Mouse (Mus musculus): ENCODE measurements around the gene Ptk7. TPM values are rescaled to one million over a fixed set of nuclear protein-coding genes. Genes with fewer than 3 reads are reported as not detected.

Gene Ptk7
- total and polyA plus RNA-seq, 3 experiments, result 0.11 to 4.8 (median 0.29) TPM

- dilution Hi-C loops (cut with MboI; ENCODE audit: extremely low pct_ligation_motif_present, extremely low pct_unique_long_range_greater_than_20kb, low sequenced_read_pairs), result no loop called here
- Histone ChIP-seq H3K79me2 (replicated peaks; ENCODE audit: control insufficient read depth, extremely low read depth, insufficient read depth, poor library complexity, severe bottlenecking) (no peaks in the 10 kb centered on the region), H3K4me2 (ENCODE audit: insufficient read depth, low read depth, poor library complexity, severe bottlenecking) (no peak overlapping the region), H3K9me3 (replicated peaks; ENCODE audit: low read length) (no peaks in the 10 kb centered on the region), H3K4me1 (ENCODE audit: control insufficient read depth in 1 of 2, insufficient read depth in 2 of 2) (peaks cover 26 to 40% of the 10 kb centered on the region in 2 experiments), H3K27ac (ENCODE audit: insufficient read depth, low read depth) (no peak overlapping the region), H3K27me3 (replicated peaks) (no peaks in the 10 kb centered on the region), H3K9ac (ENCODE audit: insufficient read depth, low read depth) (no peak overlapping the region), H3K36me3 (replicated peaks in 1 of 2; ENCODE audit: control insufficient read depth in 1 of 2, insufficient read depth in 1 of 2, low read length in 1 of 2) (peaks cover 0 to 9% of the 10 kb centered on the region in 2 experiments), H3K4me3 (replicated peaks in 1 of 3; ENCODE audit: low read depth in 2 of 3, low read length in 2 of 3, poor library complexity in 1 of 3) (no peak overlapping the region)
- TF ChIP-seq TBP (conservative IDR thresholded peaks at IDR 0.05; ENCODE audit: low read depth, low read length), result no peak
- TF ChIP-seq E2F4 (IDR thresholded peaks at IDR 0.05; ENCODE audit: insufficient replicate concordance, low read depth, low read length), result no peak
- no peak for TF ChIP-seq JUN (IDR thresholded peaks at IDR 0.05; ENCODE audit: insufficient read depth, low read depth, low read length)
- no peak for TF ChIP-seq CHD1 (IDR thresholded peaks at IDR 0.05; ENCODE audit: low read depth, low read length)
- no peak for TF ChIP-seq ZMIZ1 (IDR thresholded peaks at IDR 0.05; ENCODE audit: low read depth, low read length)
- TF ChIP-seq ZC3H11A (IDR thresholded peaks at IDR 0.05; ENCODE audit: low read depth, low read length), result no peak
- no peak for TF ChIP-seq MXI1 (IDR thresholded peaks at IDR 0.05; ENCODE audit: low read depth, low read length)
- no peak for TF ChIP-seq EP300 (IDR thresholded peaks at IDR 0.05; ENCODE audit: low read length)
- no peak for TF ChIP-seq SIN3A (IDR thresholded peaks at IDR 0.05; ENCODE audit: low read length)
- TF ChIP-seq CTCF (conservative IDR thresholded peaks at IDR 0.05 in 1 of 2, IDR thresholded peaks at IDR 0.05 in 1 of 2; ENCODE audit: low read depth in 2 of 2, low read length in 2 of 2), result no peak
- TF ChIP-seq PAX5 (IDR thresholded peaks at IDR 0.05; ENCODE audit: low read length), result no peak
- no peak for TF ChIP-seq UBTF (IDR thresholded peaks at IDR 0.05; ENCODE audit: low read depth, low read length)
- TF ChIP-seq TCF12 (IDR thresholded peaks at IDR 0.05; ENCODE audit: low read depth, low read length), result no peak
- TF ChIP-seq NELFE (IDR thresholded peaks at IDR 0.05; ENCODE audit: low read depth, low read length), result no peak
- no peak for TF ChIP-seq USF2 (conservative IDR thresholded peaks at IDR 0.05; ENCODE audit: low read depth, low read length)
- TF ChIP-seq MAFK (IDR thresholded peaks at IDR 0.05; ENCODE audit: insufficient replicate concordance, low read length), result no peak
- in situ Hi-C loops (cut with MboI; ENCODE audit: low pct_ligation_motif_present, low pct_unique_long_range_greater_than_20kb, low sequenced_read_pairs), result no loop called here
- DNase-seq (ENCODE audit: extremely low read depth), result no peak
Measured at GRCm38 (mm10) chr17:46627409-46627808, 1.9 kb downstream of the Ptk7 start.

- Histone ChIP-seq H3K36me3 (replicated peaks in 1 of 2; ENCODE audit: control insufficient read depth in 1 of 2, insufficient read depth in 1 of 2, low read length in 1 of 2) (peaks cover 0 to under 1% of the 10 kb centered on the region in 2 experiments), H3K9ac (ENCODE audit: insufficient read depth, low read depth) (no peak overlapping the region), H3K79me2 (replicated peaks; ENCODE audit: control insufficient read depth, extremely low read depth, insufficient read depth, poor library complexity, severe bottlenecking) (no peaks in the 10 kb centered on the region), H3K4me2 (ENCODE audit: insufficient read depth, low read depth, poor library complexity, severe bottlenecking) (no peak overlapping the region), H3K27ac (ENCODE audit: insufficient read depth, low read depth) (0 out of 2 replicates have a peak overlapping the region, but pooled peaks have one; percentile 8), H3K4me3 (replicated peaks in 1 of 3; ENCODE audit: low read depth in 2 of 3, low read length in 2 of 3, poor library complexity in 1 of 3) (peak overlapping the region in 1 of 3 experiments; percentile 19), H3K4me1 (ENCODE audit: control insufficient read depth in 1 of 2, insufficient read depth in 2 of 2) (peaks cover 28 to 47% of the 10 kb centered on the region in 2 experiments), H3K9me3 (replicated peaks; ENCODE audit: low read length) (no peaks in the 10 kb centered on the region), H3K27me3 (replicated peaks) (no peaks in the 10 kb centered on the region)
- DNase-seq (ENCODE audit: extremely low read depth), result no peak
- dilution Hi-C loops (cut with MboI; ENCODE audit: extremely low pct_ligation_motif_present, extremely low pct_unique_long_range_greater_than_20kb, low sequenced_read_pairs), result no loop called here
- in situ Hi-C loops (cut with MboI; ENCODE audit: low pct_ligation_motif_present, low pct_unique_long_range_greater_than_20kb, low sequenced_read_pairs), result no loop called here
- TF ChIP-seq HCFC1 (IDR thresholded peaks at IDR 0.05; ENCODE audit: low read depth, low read length), result no peak
- TF ChIP-seq RAD21 (IDR thresholded peaks at IDR 0.05; ENCODE audit: low read depth, low read length), result no peak
- TF ChIP-seq POLR2AphosphoS2 (IDR thresholded peaks at IDR 0.05; ENCODE audit: low read depth, low read length), result no peak
- no peak for TF ChIP-seq ZKSCAN1 (IDR thresholded peaks at IDR 0.05; ENCODE audit: borderline replicate concordance, low read depth, low read length)
- TF ChIP-seq NELFE (IDR thresholded peaks at IDR 0.05; ENCODE audit: low read depth, low read length), result no peak
- no peak for TF ChIP-seq TCF12 (IDR thresholded peaks at IDR 0.05; ENCODE audit: low read depth, low read length)
- TF ChIP-seq E2F4 (IDR thresholded peaks at IDR 0.05; ENCODE audit: insufficient replicate concordance, low read depth, low read length), result no peak
- TF ChIP-seq ZNF384 (IDR thresholded peaks at IDR 0.05; ENCODE audit: low read depth, low read length), result no peak
- no peak for TF ChIP-seq CTCF (conservative IDR thresholded peaks at IDR 0.05 in 1 of 2, IDR thresholded peaks at IDR 0.05 in 1 of 2; ENCODE audit: low read depth in 2 of 2, low read length in 2 of 2)
- TF ChIP-seq ZMIZ1 (IDR thresholded peaks at IDR 0.05; ENCODE audit: low read depth, low read length), result no peak
- TF ChIP-seq SMC3 (IDR thresholded peaks at IDR 0.05; ENCODE audit: low read depth, low read length), result no peak
- TF ChIP-seq RCOR1 (conservative IDR thresholded peaks at IDR 0.05; ENCODE audit: low read depth, low read length), result no peak
- no peak for TF ChIP-seq MXI1 (IDR thresholded peaks at IDR 0.05; ENCODE audit: low read depth, low read length)
Measured at GRCm38 (mm10) chr17:46624598-46624997, 4.7 kb downstream of the Ptk7 start.
